Mouse (Mus musculus) forebrain, embryonic 14.5 days (tissue): Measurements from ENCODE around the gene Mccc2. TPM values are rescaled to one million over a fixed set of nuclear protein-coding genes. Genes with fewer than 3 reads are reported as not detected.
A peak's percentile ranks its signal among the peaks of the same experiment; 100 is the strongest.

ENCODE experiments used
- ATAC-seq: fragments of 200-750 bp; cut with Nextera tagmentation; 2 replicates; pipeline ENCODE4 v1.8.0; 2017; ENCODE audit warnings: mild to moderate bottlenecking, moderate library complexity
- DNase-seq: peaks from one replicate; pipeline ENCODE4 v3.0.0-alpha.2; 2015; ENCODE audit warnings: low spot score
- H3K27ac ChIP-seq: fragments of 300-500 bp; sonication (generic); 2 replicates; pipeline ENCODE4 v1.5.1; 2014; ENCODE audit warnings: low read depth, mild to moderate bottlenecking, control low read depth, low read length, moderate library complexity
- H3K27me3 ChIP-seq: fragments of 300-500 bp; sonication (generic); replicated peaks from 2 replicates; pipeline ENCODE4 v1.6.1; 2014; ENCODE audit warnings: low read length, control low read depth, mixed read lengths; ENCODE audit not compliant: control insufficient read depth, insufficient read depth
- H3K36me3 ChIP-seq: fragments of 300-500 bp; sonication (generic); 2 replicates; pipeline ENCODE4 v1.6.1; 2014; ENCODE audit warnings: low read length, control low read depth; ENCODE audit not compliant: control insufficient read depth, insufficient read depth
- H3K4me1 ChIP-seq: fragments of 300-500 bp; sonication (generic); 2 replicates; pipeline ENCODE4 v1.6.1; 2014; ENCODE audit warnings: antibody characterized with exemption, low read length, control low read depth; ENCODE audit not compliant: control insufficient read depth, insufficient read depth
- H3K4me2 ChIP-seq: fragments of 300-500 bp; sonication (generic); 2 replicates; pipeline ENCODE4 v1.6.1; 2014; ENCODE audit warnings: mild to moderate bottlenecking, control low read depth, low read length
- H3K4me3 ChIP-seq: fragments of 300-500 bp; sonication (generic); 2 replicates; pipeline ENCODE4 v1.5.1; 2014; ENCODE audit warnings: low read depth, low read length, control low read depth
- H3K9ac ChIP-seq: fragments of 300-500 bp; sonication (generic); 2 replicates; pipeline ENCODE4 v1.6.1; 2014; ENCODE audit warnings: mild to moderate bottlenecking, low read length, control low read depth, moderate library complexity
- H3K9me3 ChIP-seq: fragments of 300-500 bp; sonication (generic); replicated peaks from 2 replicates; pipeline ENCODE4 v1.6.1; 2016; ENCODE audit warnings: low read length, control low read depth, mixed read lengths; ENCODE audit not compliant: control insufficient read depth
- WGBS: fragments of 180-500 bp; shearing (Covaris S2); extraction: QIAGEN DNeasy Blood & Tissue Kit; methylation state at CpG from one replicate; pipeline ENCODE4 v1.1.7; 2014; 5-methylcytosine and 5-hydroxymethylcytosine counted together
- polyA plus RNA-seq: library from polyadenylated mRNA; unstranded; fragments of >200 nt; fragmentation: Nextera tagmentation; extraction: Ambion mirVana; gene quantifications from 2 replicates; pipeline ENCODE4 v1.2.1, GENCODE M21; 2014

The Mccc2 gene
- polyA plus RNA-seq, 1 experiment from 2014 or later: 38.7 TPM

GRCm38 (mm10) chr13:99931502-99931901 is 83.9 kb downstream of the Mccc2 start:
- Histone ChIP-seq H3K36me3 (no peaks in the 10 kb centered on the region), H3K4me1 (no peaks in the 10 kb centered on the region), H3K9me3 (no peaks in the 10 kb centered on the region), H3K27ac (no peak overlapping the region), H3K9ac (no peak overlapping the region), H3K4me3 (no peak overlapping the region), H3K27me3 (no peaks in the 10 kb centered on the region), H3K4me2 (no peak overlapping the region)
- ATAC-seq (no peak), DNase-seq (no peak)
- 85% methylated on average over 6 of the region's 6 CpGs for WGBS

GRCm38 (mm10) chr13:99926249-99926648 is 89.2 kb downstream of the Mccc2 start:
- peak; percentile 18 for DNase-seq
- H3K9ac ChIP-seq: no peak overlapping the region
- H3K9me3 ChIP-seq: no peaks in the 10 kb centered on the region
- no peaks in the 10 kb centered on the region for H3K27me3 ChIP-seq
- no peak overlapping the region for H3K27ac ChIP-seq
- H3K36me3 ChIP-seq: no peaks in the 10 kb centered on the region
- H3K4me2 ChIP-seq: no peak overlapping the region
- WGBS: 37% methylated on average over 5 of the region's 5 CpGs
- no peaks in the 10 kb centered on the region for H3K4me1 ChIP-seq
- ATAC-seq: no peak
- H3K4me3 ChIP-seq: no peak overlapping the region

- no peaks in the 10 kb centered on the region for H3K4me1 ChIP-seq
- no peaks in the 10 kb centered on the region for H3K27me3 ChIP-seq
- no peaks in the 10 kb centered on the region for H3K9me3 ChIP-seq
- no peak overlapping the region for H3K27ac ChIP-seq
- no peak for DNase-seq
- H3K9ac ChIP-seq: no peak overlapping the region
- no peak overlapping the region for H3K4me2 ChIP-seq
- H3K4me3 ChIP-seq: no peak overlapping the region
- no peak for ATAC-seq
- 82% methylated on average over 5 of the region's 5 CpGs for WGBS
- no peaks in the 10 kb centered on the region for H3K36me3 ChIP-seq
These were observed 99.8 kb downstream of the Mccc2 start for GRCm38 (mm10) chr13:99915632-99916031.

GRCm38 (mm10) chr13:99900965-99901364 is 114.5 kb downstream of the Mccc2 start, which contains the start of gene Cartpt:
TSS of gene Cartpt (minus strand) at chr13:99901091.
- ATAC-seq: no peak
- peaks cover 21% of the 10 kb centered on the region for H3K27me3 ChIP-seq
- 40% methylated on average over 9 of the region's 9 CpGs for WGBS

GRCm38 (mm10) chr13:99900557-99900892 is 114.9 kb downstream of the Mccc2 start:
- ATAC-seq (peak; percentile 57; the same call in 1 of the 2 replicates), DNase-seq (peak; percentile 44)
- Histone ChIP-seq H3K4me1 (peaks cover 9% of the 10 kb centered on the region), H3K36me3 (no peaks in the 10 kb centered on the region), H3K27me3 (peaks cover 21% of the 10 kb centered on the region), H3K9me3 (no peaks in the 10 kb centered on the region), H3K4me3 (peak overlapping the region; percentile 35), H3K9ac (peak overlapping the region; percentile 48), H3K27ac (no peak overlapping the region), H3K4me2 (peak overlapping the region; percentile 67)
- under 1% methylated on average over 30 of the region's 30 CpGs for WGBS

More at GRCm38 (mm10) chr13:99900965-99901364, 114.5 kb downstream of the Mccc2 start, which contains the start of gene Cartpt:
- no peak within 1 kb of the TSS for H3K27ac ChIP-seq
- peak within 1 kb of the TSS; percentile 67 for H3K4me2 ChIP-seq
- DNase-seq: no peak
- H3K36me3 ChIP-seq: no peaks in the 10 kb centered on the region
- H3K9ac ChIP-seq: peak within 1 kb of the TSS; percentile 48
- H3K4me1 ChIP-seq: peaks cover 9% of the 10 kb centered on the region
- H3K4me3 ChIP-seq: peak within 1 kb of the TSS; percentile 35
- H3K9me3 ChIP-seq: no peaks in the 10 kb centered on the region

GRCm38 (mm10) chr13:99899670-99900556 is 115.5 kb downstream of the Mccc2 start:
- Histone ChIP-seq H3K36me3 (no peaks in the 10 kb centered on the region), H3K4me1 (peaks cover 9% of the 10 kb centered on the region), H3K27ac (no peak overlapping the region), H3K27me3 (peaks cover 21% of the 10 kb centered on the region), H3K9me3 (no peaks in the 10 kb centered on the region), H3K9ac (peak overlapping the region; percentile 48), H3K4me2 (peak overlapping the region; percentile 67), H3K4me3 (peak overlapping the region; percentile 35)
- ATAC-seq (peak; percentile 10; the same call in 1 of the 2 replicates), DNase-seq (peak; percentile 11)
- 4% methylated on average over 38 of the region's 38 CpGs for WGBS

GRCm38 (mm10) chr13:99898816-99899215 is 116.6 kb downstream of the Mccc2 start:
- H3K27me3 ChIP-seq: peaks cover 21% of the 10 kb centered on the region
- DNase-seq (no peak), ATAC-seq (no peak)
- 23% methylated on average over 14 of the region's 14 CpGs for WGBS
- H3K4me3 ChIP-seq: no peak overlapping the region
- H3K27ac ChIP-seq: no peak overlapping the region
- H3K36me3 ChIP-seq: no peaks in the 10 kb centered on the region
- H3K4me1 ChIP-seq: peaks cover 9% of the 10 kb centered on the region
- H3K9ac ChIP-seq: no peak overlapping the region
- no peaks in the 10 kb centered on the region for H3K9me3 ChIP-seq
- no peak overlapping the region for H3K4me2 ChIP-seq
